Mouse (Mus musculus) liver, embryonic 16.5 days (tissue): ENCODE data around the gene Mxi1. TPM values are rescaled to one million over a fixed set of nuclear protein-coding genes. Genes with fewer than 3 reads are reported as not detected.
A peak's percentile ranks its signal among the peaks of the same experiment; 100 is the strongest.

Source experiments
- ATAC-seq: fragments of 200-750 bp; cut with Nextera tagmentation; 2 replicates; pipeline ENCODE4 v1.8.0; 2017; ENCODE audit warnings: low read depth, mild to moderate bottlenecking, moderate number of reproducible peaks, moderate library complexity
- H3K27ac ChIP-seq: fragments of 300-500 bp; sonication (generic); 2 replicates; pipeline ENCODE4 v1.5.1; 2014; ENCODE audit warnings: mild to moderate bottlenecking, low read length
- H3K27me3 ChIP-seq: fragments of 300-500 bp; sonication (generic); 2 replicates; pipeline ENCODE4 v1.6.1; 2014; ENCODE audit warnings: low read depth, low read length, mixed read lengths; ENCODE audit not compliant: control insufficient read depth, insufficient read depth
- H3K36me3 ChIP-seq: fragments of 300-500 bp; sonication (generic); 2 replicates; pipeline ENCODE4 v1.6.1; 2014; ENCODE audit warnings: mild to moderate bottlenecking; ENCODE audit not compliant: control insufficient read depth, insufficient read depth
- H3K4me1 ChIP-seq: fragments of 300-500 bp; sonication (generic); 2 replicates; pipeline ENCODE4 v1.6.1; 2014; ENCODE audit warnings: low read depth, low read length, mixed read lengths; ENCODE audit not compliant: control insufficient read depth
- H3K4me2 ChIP-seq: fragments of 300-500 bp; sonication (generic); 2 replicates; pipeline ENCODE4 v1.6.1; 2014; ENCODE audit warnings: low read depth, low read length, mixed read lengths
- H3K4me3 ChIP-seq: fragments of 300-500 bp; sonication (generic); 2 replicates; pipeline ENCODE4 v1.5.1; 2014; ENCODE audit warnings: low read depth, mild to moderate bottlenecking, low read length
- H3K9ac ChIP-seq: fragments of 300-500 bp; sonication (generic); 2 replicates; pipeline ENCODE4 v1.6.1; 2014; ENCODE audit warnings: low read depth, low read length
- H3K9me3 ChIP-seq: fragments of 300-500 bp; sonication (generic); replicated peaks from 2 replicates; pipeline ENCODE4 v1.6.1; 2016; ENCODE audit warnings: low read length; ENCODE audit not compliant: control insufficient read depth
- WGBS: fragments of 180-500 bp; shearing (Covaris S2); extraction: QIAGEN DNeasy Blood & Tissue Kit; methylation state at CpG from one replicate; pipeline ENCODE4 v1.1.7; 2014; ENCODE audit not compliant: insufficient replicate concordance; 5-methylcytosine and 5-hydroxymethylcytosine counted together
- polyA plus RNA-seq: library from polyadenylated mRNA; unstranded; fragments of >200 nt; fragmentation: Nextera tagmentation; extraction: Ambion mirVana; gene quantifications from 2 replicates; pipeline ENCODE4 v1.2.1, GENCODE M21; 2015

Mxi1 gene
- polyA plus RNA-seq, 1 experiment from 2014 or later: 16.7 TPM

DNA sequence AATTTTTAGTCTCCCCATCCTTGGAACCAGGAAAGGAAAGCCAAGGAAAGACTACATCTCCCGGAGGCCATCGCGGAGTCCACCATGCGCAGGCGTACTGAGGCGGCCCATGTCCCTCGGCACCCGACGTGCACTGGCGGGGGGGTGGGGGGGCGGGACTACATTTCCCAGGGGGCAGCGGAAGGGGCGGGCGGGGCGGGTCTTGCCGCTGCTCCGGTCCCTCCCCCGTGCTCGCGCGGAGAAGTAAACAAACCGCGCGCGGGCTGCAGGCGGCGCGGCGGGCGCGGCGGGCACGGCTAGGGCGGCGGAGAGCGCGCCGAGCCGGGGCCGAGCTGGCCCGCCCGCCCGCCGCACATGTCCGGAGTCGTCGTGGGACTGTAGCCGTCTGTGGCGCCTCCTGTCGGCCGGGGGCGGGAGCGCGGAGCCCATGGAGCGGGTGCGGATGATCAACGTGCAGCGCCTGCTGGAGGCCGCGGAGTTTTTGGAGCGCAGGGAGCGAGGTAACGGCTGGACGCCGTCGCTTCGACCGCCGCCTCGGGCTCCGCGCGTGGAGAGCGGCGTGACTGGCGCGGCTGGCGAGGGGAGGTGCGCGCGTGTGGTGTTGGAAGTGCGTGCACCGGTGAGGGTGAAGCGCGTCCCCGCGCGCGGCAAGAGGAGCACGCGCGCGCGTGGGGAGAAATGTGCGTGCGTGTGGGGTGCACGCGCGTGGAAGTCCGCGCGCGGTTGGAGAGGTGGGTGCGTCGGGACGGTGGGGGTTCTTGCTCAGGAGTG, 19.1 kb downstream of the Mxi1 start:
- peak overlapping the region; percentile 90 for H3K27ac ChIP-seq
- WGBS: 0% methylated on average over 104 of the region's 106 CpGs
- ATAC-seq: peak; percentile 85
- H3K4me2 ChIP-seq: peak overlapping the region; percentile 99
- peaks cover 52% of the 10 kb centered on the region for H3K4me1 ChIP-seq
- no peaks in the 10 kb centered on the region for H3K9me3 ChIP-seq
- peak overlapping the region; percentile 95 for H3K4me3 ChIP-seq
- peak overlapping the region; percentile 91 for H3K9ac ChIP-seq
- peaks cover 14% of the 10 kb centered on the region; the same call in 1 of the 2 replicates for H3K36me3 ChIP-seq
- H3K27me3 ChIP-seq: no peaks in the 10 kb centered on the region

DNA sequence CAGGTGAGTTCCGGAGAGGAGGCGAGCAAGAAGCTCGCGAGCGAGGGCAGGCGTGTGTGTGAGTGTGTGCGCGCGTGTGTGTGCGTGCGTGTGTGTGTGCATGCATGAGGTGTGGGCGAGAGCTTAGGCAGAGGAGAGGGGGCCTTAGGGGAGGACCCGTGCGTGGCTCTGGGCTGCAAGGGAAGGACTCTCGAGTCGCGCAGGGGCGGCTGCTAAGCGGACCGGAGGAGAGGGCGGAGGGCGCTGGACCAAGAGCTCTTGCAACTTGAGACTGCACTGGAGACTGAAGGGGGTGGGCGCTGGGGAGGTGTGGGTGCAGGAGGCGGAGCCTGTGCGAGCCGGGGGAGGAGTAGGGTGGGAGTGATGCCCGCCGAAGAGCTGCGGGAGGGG, 19.7 kb downstream of the Mxi1 start:
- peaks cover 46% of the 10 kb centered on the region for H3K4me1 ChIP-seq

DNA sequence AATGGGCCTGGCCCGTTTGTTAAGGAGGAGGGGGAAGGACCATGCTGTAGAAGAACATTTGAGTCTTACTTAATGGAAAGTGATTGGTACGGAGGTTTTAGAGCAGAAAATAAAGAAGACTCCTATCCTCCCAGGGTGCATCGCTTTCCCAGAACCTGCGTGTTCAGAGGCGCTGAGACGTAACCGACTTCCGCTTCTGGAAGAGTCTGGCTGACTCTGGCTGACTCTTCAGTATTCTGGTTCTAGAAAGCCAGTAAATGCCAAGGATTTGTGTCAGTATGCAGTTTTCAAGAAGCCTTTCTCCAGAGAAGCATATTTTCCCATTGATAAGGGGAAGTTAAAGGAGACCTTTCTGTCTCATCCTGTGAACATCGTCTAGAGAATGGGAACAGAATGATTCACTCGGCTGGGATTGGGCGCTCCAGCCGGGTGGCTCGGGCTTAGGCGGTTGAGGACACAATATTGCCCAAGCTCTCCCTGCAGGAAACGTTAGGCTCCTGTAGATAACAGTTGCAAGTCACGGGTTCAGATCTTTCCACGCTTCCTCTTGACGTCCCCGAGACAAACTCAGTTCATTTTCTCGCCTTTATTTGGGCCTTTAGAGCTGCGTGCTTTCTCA, 21.7 kb downstream of the Mxi1 start:
- no peak overlapping the region for H3K4me3 ChIP-seq
- no peaks in the 10 kb centered on the region for H3K9me3 ChIP-seq
- H3K4me2 ChIP-seq: no peak overlapping the region
- H3K9ac ChIP-seq: no peak overlapping the region
- H3K4me1 ChIP-seq: peaks cover 29% of the 10 kb centered on the region
- peaks cover 15% of the 10 kb centered on the region; the same call in 1 of the 2 replicates for H3K36me3 ChIP-seq
- no peak for ATAC-seq
- peak overlapping the region; percentile 11; the same call in 1 of the 2 replicates for H3K27ac ChIP-seq
- 71% methylated on average over 21 of the region's 21 CpGs for WGBS
- no peaks in the 10 kb centered on the region for H3K27me3 ChIP-seq

More for the DNA sequence above, 19.7 kb downstream of the Mxi1 start:
- whole genome bisulfite sequencing: 1% methylated on average over 27 of the region's 29 CpGs
- Histone ChIP-seq H3K36me3 (peaks cover 15% of the 10 kb centered on the region; the same call in 1 of the 2 replicates), H3K4me3 (peak overlapping the region; percentile 95), H3K4me2 (peak overlapping the region; percentile 99), H3K9me3 (no peaks in the 10 kb centered on the region), H3K9ac (peak overlapping the region; percentile 91), H3K27ac (peak overlapping the region; percentile 90), H3K27me3 (no peaks in the 10 kb centered on the region)
- ATAC-seq: peak; percentile 2

DNA sequence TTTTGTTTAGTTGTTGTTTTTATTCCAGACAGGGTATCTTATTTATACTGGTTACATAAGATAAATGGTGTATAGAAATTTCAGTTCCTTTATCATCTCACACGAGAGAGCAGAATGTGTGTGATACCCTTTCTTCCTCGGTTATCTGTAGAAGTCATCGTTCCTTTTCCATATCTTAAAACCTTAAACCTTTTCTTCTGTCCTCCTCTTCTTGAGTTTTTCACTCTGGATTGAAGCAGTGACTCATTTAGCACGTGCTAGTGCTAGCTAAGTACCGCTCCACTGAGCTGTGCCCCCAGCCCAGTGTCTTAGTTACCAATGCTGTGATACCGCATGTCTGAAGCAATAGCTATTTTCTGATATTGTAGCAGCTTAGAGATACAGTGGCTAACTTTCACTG, 23.4 kb downstream of the Mxi1 start:
- Histone ChIP-seq H3K4me3 (no peak overlapping the region), H3K9me3 (no peaks in the 10 kb centered on the region), H3K4me2 (no peak overlapping the region), H3K27ac (no peak overlapping the region), H3K36me3 (peaks cover 22% of the 10 kb centered on the region), H3K27me3 (no peaks in the 10 kb centered on the region), H3K9ac (no peak overlapping the region), H3K4me1 (peaks cover 14% of the 10 kb centered on the region)
- WGBS: 41% methylated on average over 6 of the region's 6 CpGs
- ATAC-seq: no peak

DNA sequence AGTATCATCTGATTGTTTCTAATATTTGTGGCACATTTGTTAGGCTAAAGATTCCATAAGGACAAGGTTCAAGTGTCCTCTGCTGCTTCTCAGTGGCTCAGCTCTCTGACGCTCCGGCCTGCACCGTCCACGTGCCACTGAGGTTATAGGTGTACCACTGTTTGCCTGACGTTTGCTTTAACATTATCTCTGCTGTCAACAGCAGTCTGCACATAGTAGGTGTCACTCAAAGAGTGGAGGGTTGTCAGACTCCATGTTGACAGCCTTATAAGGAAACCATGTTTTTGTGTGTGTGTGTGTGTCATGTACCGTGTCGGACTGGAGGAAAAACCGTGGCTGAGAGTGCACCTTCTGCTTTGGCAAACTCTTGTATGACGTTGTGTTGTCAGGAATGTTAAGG, 24.9 kb downstream of the Mxi1 start:
- peaks cover 22% of the 10 kb centered on the region for H3K36me3 ChIP-seq
- ATAC-seq: no peak
- no peaks in the 10 kb centered on the region for H3K9me3 ChIP-seq
- no peak overlapping the region for H3K4me2 ChIP-seq
- H3K4me3 ChIP-seq: no peak overlapping the region
- no peaks in the 10 kb centered on the region for H3K27me3 ChIP-seq
- no peak overlapping the region for H3K27ac ChIP-seq
- WGBS: 87% methylated on average over 9 of the region's 9 CpGs
- no peak overlapping the region for H3K9ac ChIP-seq
- peaks cover 10% of the 10 kb centered on the region for H3K4me1 ChIP-seq

DNA sequence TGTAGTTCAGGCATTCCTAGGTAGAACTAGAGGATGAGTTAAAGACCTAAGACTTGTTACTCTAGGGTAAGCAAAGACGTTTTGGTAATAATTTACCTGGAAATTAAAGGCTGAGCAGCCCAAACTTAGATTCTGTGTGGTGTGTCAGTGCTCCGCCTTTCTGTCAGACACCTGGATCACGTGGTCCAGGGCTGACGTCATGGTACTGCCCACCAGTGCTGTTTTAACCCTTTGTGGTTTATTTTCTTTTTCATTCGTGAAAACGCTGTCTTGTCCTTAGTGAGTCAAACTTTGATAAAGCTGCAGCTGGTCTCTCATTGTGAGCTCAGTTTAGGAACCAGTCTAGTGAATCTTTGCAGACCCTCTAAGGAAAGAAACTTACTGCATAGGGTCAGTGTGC, 30.1 kb downstream of the Mxi1 start:
- H3K9ac ChIP-seq: no peak overlapping the region
- H3K4me2 ChIP-seq: 0 out of 2 replicates have a peak overlapping the region, but pooled peaks have one; percentile 7
- H3K27ac ChIP-seq: no peak overlapping the region
- H3K9me3 ChIP-seq: no peaks in the 10 kb centered on the region
- peak; percentile 32; the same call in 1 of the 2 replicates for ATAC-seq
- whole genome bisulfite sequencing: 15% methylated on average over 6 of the region's 6 CpGs
- H3K36me3 ChIP-seq: peaks cover 7% of the 10 kb centered on the region
- no peaks in the 10 kb centered on the region for H3K27me3 ChIP-seq
- peaks cover 3% of the 10 kb centered on the region for H3K4me1 ChIP-seq
- H3K4me3 ChIP-seq: no peak overlapping the region

DNA sequence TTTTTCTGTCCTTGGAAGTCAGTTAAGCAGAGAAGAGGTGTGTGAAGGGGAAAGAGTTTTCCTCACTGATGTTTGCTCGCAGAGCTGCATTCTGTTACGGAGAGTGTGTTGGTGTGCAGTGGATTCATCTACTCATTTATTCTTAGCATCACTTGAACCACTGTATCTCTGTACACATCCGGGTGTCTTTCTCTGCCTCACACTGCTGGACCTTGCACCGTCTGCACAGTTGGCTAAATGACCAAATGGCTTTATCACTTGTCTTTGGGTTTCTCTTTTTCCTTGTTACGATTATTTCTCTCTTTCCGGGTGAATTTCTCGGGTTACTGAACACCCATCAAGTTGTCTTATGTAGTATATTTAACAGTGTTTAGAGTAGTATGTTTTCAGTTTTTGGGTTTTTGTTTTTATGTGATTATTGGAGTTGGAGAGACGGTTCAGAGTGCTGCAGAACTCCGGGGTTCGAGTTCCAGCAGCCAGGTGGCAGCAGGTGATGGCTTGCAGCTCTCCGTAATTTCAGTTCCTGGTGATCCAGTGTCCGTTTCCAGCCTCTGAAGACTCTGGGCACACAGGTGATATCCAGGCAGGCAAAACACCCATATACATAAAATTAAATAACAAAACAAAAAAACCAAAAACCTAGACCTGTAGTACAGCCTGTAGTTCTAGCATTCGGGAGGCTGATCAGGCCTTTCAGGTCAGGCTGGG, 33.0 kb downstream of the Mxi1 start:
- H3K36me3 ChIP-seq: peaks cover 4% of the 10 kb centered on the region; the same call in 1 of the 2 replicates
- H3K4me3 ChIP-seq: no peak overlapping the region
- H3K27ac ChIP-seq: no peak overlapping the region
- 81% methylated on average over 13 of the region's 13 CpGs for WGBS
- H3K9ac ChIP-seq: no peak overlapping the region
- ATAC-seq: no peak
- no peak overlapping the region for H3K4me2 ChIP-seq
- no peaks in the 10 kb centered on the region for H3K9me3 ChIP-seq
- H3K4me1 ChIP-seq: peaks cover 3% of the 10 kb centered on the region
- no peaks in the 10 kb centered on the region for H3K27me3 ChIP-seq

DNA sequence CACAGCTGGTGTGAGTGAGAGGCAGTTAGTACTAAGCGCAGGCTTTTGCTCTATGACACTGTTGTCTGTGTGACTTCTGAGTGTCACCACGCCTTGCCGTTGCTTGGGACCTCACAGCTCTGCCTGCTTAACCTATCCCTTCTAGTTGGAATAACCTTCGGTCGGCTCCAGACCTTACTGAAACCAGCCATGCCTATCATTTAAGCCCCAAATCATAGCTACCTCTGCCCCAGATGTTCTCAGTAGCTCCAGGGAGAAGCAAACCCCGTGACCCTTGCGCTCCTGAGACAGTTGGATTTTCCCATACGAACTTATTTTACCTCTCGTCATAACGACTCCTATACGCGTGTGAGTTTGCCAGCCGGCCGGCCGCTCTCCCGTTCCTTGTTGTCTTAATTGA, 33.7 kb downstream of the Mxi1 start:
- H3K4me1 ChIP-seq: peaks cover 3% of the 10 kb centered on the region
- no peak overlapping the region for H3K27ac ChIP-seq
- H3K9me3 ChIP-seq: no peaks in the 10 kb centered on the region
- H3K9ac ChIP-seq: no peak overlapping the region
- peaks cover 6% of the 10 kb centered on the region; the same call in 1 of the 2 replicates for H3K36me3 ChIP-seq
- H3K27me3 ChIP-seq: no peaks in the 10 kb centered on the region
- H3K4me3 ChIP-seq: no peak overlapping the region
- peak; percentile 32; the same call in 1 of the 2 replicates for ATAC-seq
- WGBS: 81% methylated on average over 16 of the region's 16 CpGs
- peak overlapping the region; percentile 24 for H3K4me2 ChIP-seq
